Mouse (Mus musculus) ES-E14 (cell line): Measurements from ENCODE around the gene Ppp1r15a. TPM values are rescaled to one million over a fixed set of nuclear protein-coding genes. Genes with fewer than 3 reads are reported as not detected.

Experiments
- DNase-seq: peaks from one replicate; pipeline ENCODE4 v3.0.0-alpha.2; 2013; ENCODE audit warnings: low read depth, low spot score
- H3K27ac ChIP-seq: 2 replicates; pipeline ENCODE4 v1.5.1; 2012; ENCODE audit warnings: low read depth, mild to moderate bottlenecking, low read length, moderate library complexity, mixed read lengths; ENCODE audit not compliant: poor library complexity, insufficient read depth, severe bottlenecking
- H3K36me3 ChIP-seq: 2 replicates; pipeline ENCODE4 v1.6.1; 2012; ENCODE audit warnings: mild to moderate bottlenecking, low read length, moderate library complexity, mixed read lengths; ENCODE audit not compliant: control insufficient read depth, poor library complexity, insufficient read depth, severe bottlenecking
- H3K4me1 ChIP-seq, 2 experiments: fragments of 150-350 bp in 1 of 2; sonication (generic) in 1 of 2; 2 replicates each; pipeline ENCODE4 v1.6.1; 2012; ENCODE audit warnings: low read length in 2 of 2, mild to moderate bottlenecking in 1 of 2, mixed read lengths in 1 of 2; ENCODE audit not compliant: control insufficient read depth in 2 of 2, insufficient read depth in 2 of 2, poor library complexity in 1 of 2
- H3K4me3 ChIP-seq, 2 experiments: fragments of 150-350 bp in 1 of 2; sonication (generic) in 1 of 2; 2 replicates each; pipeline ENCODE4 v1.5.1; 2012; ENCODE audit warnings: low read length in 2 of 2, low read depth in 1 of 2, mild to moderate bottlenecking in 1 of 2, mixed read lengths in 1 of 2; ENCODE audit not compliant: insufficient read depth in 1 of 2, poor library complexity in 1 of 2, severe bottlenecking in 1 of 2
- H3K9ac ChIP-seq: 2 replicates; pipeline ENCODE4 v1.6.1; 2012; ENCODE audit warnings: low read depth, mild to moderate bottlenecking, low read length, mixed read lengths; ENCODE audit not compliant: poor library complexity, insufficient read depth, severe bottlenecking
- H3K9me3 ChIP-seq: fragments of 150-350 bp; sonication (generic); 2 replicates; pipeline ENCODE4 v1.6.1; 2012; ENCODE audit warnings: low read depth, mild to moderate bottlenecking, low read length; ENCODE audit not compliant: control insufficient read depth, insufficient read depth
- CHD2 ChIP-seq: IDR thresholded peaks from 2 replicates; pipeline ENCODE4 v1.6.1; 2014; ENCODE audit warnings: mild to moderate bottlenecking, low read depth, low read length, inconsistent platforms
- HCFC1 ChIP-seq: IDR thresholded peaks from 2 replicates; pipeline ENCODE4 v1.6.1; 2012; ENCODE audit warnings: low read length, inconsistent platforms, borderline replicate concordance; ENCODE audit not compliant: insufficient read depth
- MAFK ChIP-seq: IDR thresholded peaks from 2 replicates; pipeline ENCODE4 v1.6.1; 2014; ENCODE audit warnings: mild to moderate bottlenecking, low read depth, low read length, inconsistent platforms; ENCODE audit not compliant: insufficient read depth
- ZC3H11A ChIP-seq: IDR thresholded peaks from 2 replicates; pipeline ENCODE4 v1.6.1; 2012; ENCODE audit warnings: low read depth, mild to moderate bottlenecking, inconsistent platforms, low read length, borderline replicate concordance
- ZNF384 ChIP-seq: IDR thresholded peaks from 2 replicates; pipeline ENCODE4 v1.6.1; 2012; ENCODE audit warnings: low read depth, low read length, inconsistent platforms
- in situ Hi-C, 2 experiments: fragments of 600-800 bp; cut with MboI; formaldehyde crosslinking; loops; one replicate each; pipeline ENCODE4 v1.15.1; 2025; ENCODE audit warnings: low sequenced_read_pairs in 2 of 2, inconsistent platforms in 1 of 2; ENCODE audit not compliant: unreplicated experiment in 2 of 2
- total RNA-seq: library from RNA; depleted of rRNA; stranded (reverse); fragments of 300-350 nt; gene quantifications from 2 replicates; pipeline ENCODE4 v1.2.3, GENCODE M21; 2012

Ppp1r15a gene
- total RNA-seq, 1 experiment: 37.9 TPM

- peak overlapping the region; percentile 54; the same call in 1 of the 2 replicates for H3K9ac ChIP-seq
- no peak for DNase-seq
- H3K4me1 ChIP-seq: peaks cover 17 to 38% of the 10 kb centered on the region in 2 experiments
- H3K9me3 ChIP-seq: no peaks in the 10 kb centered on the region
- in situ Hi-C loops: no loop called here
- peak overlapping the region; percentile 90 for H3K27ac ChIP-seq
- TF ChIP-seq HCFC1: no peak
- H3K4me3 ChIP-seq: no peak overlapping the region
- H3K36me3 ChIP-seq: no peaks in the 10 kb centered on the region; the same call in 1 of the 2 replicates
Observed at GRCm38 (mm10) chr7:45553519-45553918, 27.5 kb upstream of the Ppp1r15a start.

- H3K27ac ChIP-seq: peak overlapping the region; percentile 90
- H3K4me1 ChIP-seq: peaks cover 14 to 38% of the 10 kb centered on the region in 2 experiments
- no peaks in the 10 kb centered on the region for H3K36me3 ChIP-seq
- in situ Hi-C loops: no loop called here
- DNase-seq: peak; percentile 92
- no peak overlapping the region for H3K4me3 ChIP-seq
- no peaks in the 10 kb centered on the region for H3K9me3 ChIP-seq
- peak; percentile 63; the same call in 1 of the 2 replicates for TF ChIP-seq CHD2
- TF ChIP-seq HCFC1: no peak
- TF ChIP-seq ZC3H11A: no peak
- TF ChIP-seq MAFK: no peak
- TF ChIP-seq ZNF384: peak; percentile 71; the same call in 1 of the 2 replicates
- no peak overlapping the region; the same call in 1 of the 2 replicates for H3K9ac ChIP-seq
Observed at GRCm38 (mm10) chr7:45551512-45551883, 25.4 kb upstream of the Ppp1r15a start.

DNA sequence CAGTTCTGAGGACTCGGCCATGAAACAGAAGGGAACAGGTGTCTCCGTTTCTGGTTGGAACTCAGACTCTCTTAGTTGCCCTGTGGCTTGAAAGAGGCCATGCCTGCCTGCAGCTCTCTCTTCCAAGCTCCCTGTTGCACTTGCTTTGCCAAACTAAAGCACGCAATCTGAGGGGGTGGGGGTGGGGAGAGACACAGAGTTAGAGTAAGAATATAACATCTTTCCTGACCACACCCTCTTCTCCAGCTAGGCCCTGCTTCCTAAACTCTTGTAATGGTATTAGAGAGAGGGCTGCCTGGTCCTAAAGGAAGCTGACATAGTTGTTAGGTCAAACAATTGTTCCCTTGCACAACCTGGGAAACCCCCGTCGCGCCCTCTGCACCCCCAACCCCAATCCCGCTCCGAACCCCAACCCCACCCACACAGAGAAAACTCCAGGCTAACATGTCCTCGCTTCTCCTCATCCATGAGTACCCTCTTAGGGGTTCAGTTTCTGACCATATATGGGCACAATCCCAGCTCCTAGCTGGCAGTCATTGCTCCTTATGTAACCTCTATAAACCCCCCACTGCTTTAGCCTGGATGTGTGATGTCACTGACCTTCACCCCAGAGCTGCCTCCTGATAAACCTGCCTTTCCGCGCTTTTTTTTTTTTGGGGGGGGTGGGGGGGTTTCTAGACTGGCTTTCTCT is 24.9 kb upstream of the Ppp1r15a start:
- no peak for DNase-seq
- Histone ChIP-seq H3K4me3 (peak overlapping the region; percentile 3 to 57; a peak in 2 of 4 replicates), H3K9me3 (no peaks in the 10 kb centered on the region), H3K9ac (peak overlapping the region; percentile 81), H3K4me1 (peaks cover 14 to 36% of the 10 kb centered on the region in 2 experiments), H3K27ac (peak overlapping the region; percentile 89), H3K36me3 (no peaks in the 10 kb centered on the region)
- TF ChIP-seq ZC3H11A (no peak), CHD2 (no peak), MAFK (no peak), ZNF384 (no peak), HCFC1 (no peak)
- in situ Hi-C loops: no loop called here

- Histone ChIP-seq H3K9ac (peak overlapping the region; percentile 81), H3K9me3 (no peaks in the 10 kb centered on the region), H3K4me3 (peak overlapping the region; percentile 4 to 57; a peak in 2 of 4 replicates), H3K27ac (peak overlapping the region; percentile 89), H3K36me3 (no peaks in the 10 kb centered on the region), H3K4me1 (peaks cover 11 to 36% of the 10 kb centered on the region in 2 experiments)
- in situ Hi-C loops: no loop called here
- DNase-seq: no peak
- TF ChIP-seq ZC3H11A (no peak), ZNF384 (no peak), CHD2 (no peak), HCFC1 (no peak), MAFK (no peak)
Observed at GRCm38 (mm10) chr7:45549641-45550436, 23.8 kb upstream of the Ppp1r15a start.
